Mouse (Mus musculus) hindbrain, embryonic 13.5 days (tissue): ENCODE measurements around the gene Tmem92. TPM values are rescaled to one million over a fixed set of nuclear protein-coding genes. Genes with fewer than 3 reads are reported as not detected.
"Not testable (repeated sequence)": the region's sequence is repeated elsewhere in the genome, so short reads cannot be mapped to it uniquely, and the experiment has no call there.

ENCODE experiments used
- ATAC-seq: fragments of 200-750 bp; cut with Nextera tagmentation; 2 replicates; pipeline ENCODE4 v1.8.0; 2017; ENCODE audit warnings: moderate TSS enrichment; ENCODE audit not compliant: low FRiP score
- H3K27ac ChIP-seq: fragments of 300-500 bp; sonication (generic); 2 replicates; pipeline ENCODE4 v1.5.1; 2015; ENCODE audit warnings: inconsistent platforms, mild to moderate bottlenecking, moderate library complexity
- H3K27me3 ChIP-seq: fragments of 300-500 bp; sonication (generic); 2 replicates; pipeline ENCODE4 v1.6.1; 2015; ENCODE audit warnings: mild to moderate bottlenecking, inconsistent platforms
- H3K36me3 ChIP-seq: fragments of 300-500 bp; sonication (generic); 2 replicates; pipeline ENCODE4 v1.6.1; 2015; ENCODE audit warnings: mild to moderate bottlenecking, inconsistent platforms
- H3K4me1 ChIP-seq: fragments of 300-500 bp; sonication (generic); replicated peaks from 2 replicates; pipeline ENCODE4 v1.6.1; 2015; ENCODE audit warnings: inconsistent platforms
- H3K4me2 ChIP-seq: fragments of 300-500 bp; sonication (generic); 2 replicates; pipeline ENCODE4 v1.6.1; 2015; ENCODE audit warnings: inconsistent platforms, mild to moderate bottlenecking, moderate library complexity
- H3K4me3 ChIP-seq: fragments of 300-500 bp; sonication (generic); 2 replicates; pipeline ENCODE4 v1.5.1; 2015; ENCODE audit warnings: mild to moderate bottlenecking, inconsistent platforms
- H3K9ac ChIP-seq: fragments of 300-500 bp; sonication (generic); 2 replicates; pipeline ENCODE4 v1.6.1; 2015; ENCODE audit warnings: mild to moderate bottlenecking, inconsistent platforms
- H3K9me3 ChIP-seq: fragments of 300-500 bp; sonication (generic); 2 replicates; pipeline ENCODE4 v1.6.1; 2016; ENCODE audit warnings: inconsistent platforms
- WGBS: fragments of 180-500 bp; shearing (Covaris S2); methylation state at CpG from one replicate; pipeline ENCODE4 v1.1.7; 2015; 5-methylcytosine and 5-hydroxymethylcytosine counted together
- polyA plus RNA-seq: library from polyadenylated mRNA; unstranded; fragments of >200 nt; fragmentation: Nextera tagmentation; extraction: Ambion mirVana; gene quantifications from 2 replicates; pipeline ENCODE4 v1.2.1, GENCODE M21; 2015

The Tmem92 gene
- not detected in 2 replicates for polyA plus RNA-seq

DNA sequence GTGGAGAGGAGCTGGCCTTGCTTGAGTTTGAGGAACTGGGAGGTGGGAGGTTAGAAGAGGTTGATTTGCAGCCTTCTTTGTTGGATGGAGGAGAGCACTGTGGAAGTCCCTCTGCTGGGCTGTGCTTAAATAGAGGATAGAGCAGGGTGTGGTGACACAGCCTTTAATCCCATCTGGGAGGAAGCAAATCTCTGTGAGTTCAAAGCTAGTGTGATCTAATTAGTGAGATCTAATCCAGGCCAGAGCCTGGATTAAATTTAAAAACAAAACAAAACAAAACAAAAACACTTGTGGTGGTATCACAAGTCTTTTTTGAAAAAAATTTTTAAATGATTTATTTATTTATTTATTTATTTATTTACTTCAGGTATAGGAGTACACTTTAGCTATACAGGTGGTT, at the start of gene Tmem92:
Gene Tmem92 (minus strand): TSS at position 101 of the 400 bp plus-strand sequence.
- ATAC-seq: no peak
- H3K27me3 ChIP-seq: 0 out of 2 replicates have a peak, but pooled peaks cover 2% of the 10 kb centered on the region
- no peaks in the 10 kb centered on the region for H3K36me3 ChIP-seq
- H3K27ac ChIP-seq: no peak within 1 kb of the TSS
- H3K4me2 ChIP-seq: no peak within 1 kb of the TSS
- H3K9me3 ChIP-seq: no peaks in the 10 kb centered on the region
- H3K4me1 ChIP-seq: no peaks in the 10 kb centered on the region
- no peak within 1 kb of the TSS for H3K9ac ChIP-seq
- H3K4me3 ChIP-seq: no peak within 1 kb of the TSS

DNA sequence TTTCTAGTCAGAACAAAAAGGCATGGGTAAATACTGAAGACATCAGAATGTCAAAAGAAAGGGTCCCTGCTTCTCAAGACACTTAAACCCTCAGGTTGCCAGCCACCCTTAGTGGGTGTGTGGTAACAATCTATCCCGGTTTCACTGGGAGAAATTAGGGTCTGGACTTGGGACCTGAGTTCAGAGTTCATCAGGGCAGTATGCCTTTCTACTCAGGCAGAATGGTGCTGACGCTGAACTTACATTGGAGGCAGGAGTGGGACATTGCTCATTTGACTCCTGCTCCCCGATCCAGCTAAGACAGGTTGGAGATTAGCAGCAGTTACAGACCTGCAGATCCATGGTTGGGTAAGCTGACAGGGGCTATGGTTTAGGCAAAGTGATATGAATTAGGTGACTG, 46.5 kb upstream of the Tmem92 start:
- Histone ChIP-seq H3K27me3 (no peaks in the 10 kb centered on the region), H3K9me3 (no peaks in the 10 kb centered on the region), H3K4me2 (no peak overlapping the region), H3K9ac (no peak overlapping the region), H3K4me3 (no peak overlapping the region), H3K4me1 (no peaks in the 10 kb centered on the region), H3K36me3 (no peaks in the 10 kb centered on the region), H3K27ac (no peak overlapping the region)
- no peak for ATAC-seq
- WGBS: 76% methylated on average over 3 of the region's 3 CpGs

- H3K4me3 ChIP-seq, H3K36me3 ChIP-seq, H3K27me3 ChIP-seq, H3K9ac ChIP-seq, H3K9me3 ChIP-seq, H3K27ac ChIP-seq, ATAC-seq, H3K4me2 ChIP-seq, H3K4me1 ChIP-seq: not testable (repeated sequence)
These were observed 36.9 kb upstream of the Tmem92 start for GRCm38 (mm10) chr11:94819427-94819826.

DNA sequence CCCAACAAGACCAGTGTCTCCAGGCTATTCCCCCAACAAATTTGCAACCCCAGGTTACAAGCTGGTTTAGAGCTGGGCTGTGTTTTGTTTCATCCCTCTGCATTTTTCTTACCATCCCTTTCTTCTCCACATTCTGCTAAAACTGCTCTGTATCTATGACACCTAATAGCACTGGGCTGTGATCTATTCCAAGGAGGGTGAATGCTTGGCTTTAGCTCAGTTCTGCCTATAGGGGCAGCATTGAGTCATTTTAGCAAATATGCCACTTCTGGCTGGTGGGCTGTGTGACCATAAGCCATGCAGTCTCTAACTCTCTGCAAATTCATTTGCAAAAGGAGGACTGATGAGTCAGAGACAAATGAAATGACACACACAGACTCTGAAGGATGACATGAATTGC, 36.4 kb upstream of the Tmem92 start:
- H3K4me2 ChIP-seq, H3K27me3 ChIP-seq, H3K4me1 ChIP-seq, H3K9me3 ChIP-seq, H3K4me3 ChIP-seq, H3K36me3 ChIP-seq, H3K27ac ChIP-seq, H3K9ac ChIP-seq, ATAC-seq: not testable (repeated sequence)

DNA sequence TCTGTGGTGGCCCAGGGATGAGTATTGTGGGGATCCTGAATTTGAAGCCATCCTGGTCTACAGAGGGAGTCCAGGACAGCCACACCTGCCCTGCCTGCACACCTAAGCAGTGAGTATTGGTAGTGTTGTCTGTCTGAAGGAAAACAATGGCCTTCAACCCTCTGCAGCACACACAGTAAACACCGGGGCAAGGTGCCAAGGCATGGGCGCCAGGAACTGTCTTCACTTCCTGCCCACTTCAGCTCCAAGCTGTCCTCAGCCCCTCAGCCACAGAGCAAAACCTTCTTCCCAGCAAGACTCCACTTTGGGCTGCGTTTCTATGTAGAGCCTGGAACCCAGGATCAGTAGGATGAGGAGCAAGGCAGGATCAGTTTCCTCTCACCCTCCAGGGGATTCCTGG, 29.0 kb upstream of the Tmem92 start:
- H3K4me3 ChIP-seq, H3K9me3 ChIP-seq, H3K27ac ChIP-seq, ATAC-seq, H3K9ac ChIP-seq, H3K36me3 ChIP-seq, H3K27me3 ChIP-seq, H3K4me2 ChIP-seq, H3K4me1 ChIP-seq: not testable (repeated sequence)
- 74% methylated on average over 3 of the region's 3 CpGs for WGBS

DNA sequence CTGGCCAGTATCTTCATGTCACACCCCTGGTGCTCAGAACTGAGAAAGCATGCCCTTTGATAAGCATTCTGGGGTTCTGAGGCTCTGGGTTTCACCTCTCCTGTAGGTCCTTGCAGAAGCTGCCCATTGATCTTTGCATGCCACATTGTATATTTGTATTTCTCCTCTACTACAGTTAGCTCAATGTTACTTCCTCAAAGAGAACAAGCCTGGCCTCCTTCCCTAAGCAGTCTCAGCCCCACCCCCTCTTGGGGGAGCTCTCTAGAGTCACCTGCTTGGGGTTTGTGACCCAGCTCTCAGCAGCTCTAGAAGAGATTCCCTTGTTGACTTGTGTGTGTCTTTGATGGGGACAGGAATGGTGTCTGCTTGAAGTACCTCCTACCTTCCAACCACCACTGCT, 9.2 kb upstream of the Tmem92 start:
- no peak overlapping the region for H3K9ac ChIP-seq
- H3K27me3 ChIP-seq: 0 out of 2 replicates have a peak, but pooled peaks cover 3% of the 10 kb centered on the region

DNA sequence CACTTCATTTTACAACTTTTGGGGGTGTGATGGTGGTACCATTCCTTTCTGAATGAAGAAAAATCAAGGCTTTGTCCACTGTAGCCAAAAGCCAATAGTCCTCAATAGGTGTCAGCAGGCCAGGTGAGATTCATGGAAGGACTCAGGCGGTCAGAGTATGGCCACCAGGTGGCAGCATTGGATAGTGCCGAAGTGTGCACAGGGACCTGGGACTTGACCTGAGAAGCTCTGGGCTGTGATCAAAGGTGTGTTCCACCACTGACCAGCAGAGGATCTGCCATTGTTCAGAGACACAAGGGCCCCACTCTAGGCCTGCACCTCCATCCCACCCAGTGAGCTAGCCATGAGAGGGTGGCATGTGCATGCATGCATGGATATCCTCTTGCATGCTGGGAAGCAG, 2.7 kb upstream of the Tmem92 start:
- H3K27ac ChIP-seq: no peak overlapping the region
- H3K27me3 ChIP-seq: no peaks in the 10 kb centered on the region
- H3K4me2 ChIP-seq: no peak overlapping the region
- no peaks in the 10 kb centered on the region for H3K4me1 ChIP-seq
- H3K9me3 ChIP-seq: no peaks in the 10 kb centered on the region
- 13% methylated on average over 2 of the region's 2 CpGs for WGBS
- H3K9ac ChIP-seq: no peak overlapping the region
- H3K4me3 ChIP-seq: no peak overlapping the region
- no peaks in the 10 kb centered on the region for H3K36me3 ChIP-seq
- no peak for ATAC-seq

More for the DNA sequence above, 9.2 kb upstream of the Tmem92 start:
- Histone ChIP-seq H3K27ac (no peak overlapping the region), H3K4me2 (no peak overlapping the region), H3K4me1 (no peaks in the 10 kb centered on the region), H3K36me3 (no peaks in the 10 kb centered on the region), H3K4me3 (no peak overlapping the region), H3K9me3 (no peaks in the 10 kb centered on the region)
- ATAC-seq: no peak

DNA sequence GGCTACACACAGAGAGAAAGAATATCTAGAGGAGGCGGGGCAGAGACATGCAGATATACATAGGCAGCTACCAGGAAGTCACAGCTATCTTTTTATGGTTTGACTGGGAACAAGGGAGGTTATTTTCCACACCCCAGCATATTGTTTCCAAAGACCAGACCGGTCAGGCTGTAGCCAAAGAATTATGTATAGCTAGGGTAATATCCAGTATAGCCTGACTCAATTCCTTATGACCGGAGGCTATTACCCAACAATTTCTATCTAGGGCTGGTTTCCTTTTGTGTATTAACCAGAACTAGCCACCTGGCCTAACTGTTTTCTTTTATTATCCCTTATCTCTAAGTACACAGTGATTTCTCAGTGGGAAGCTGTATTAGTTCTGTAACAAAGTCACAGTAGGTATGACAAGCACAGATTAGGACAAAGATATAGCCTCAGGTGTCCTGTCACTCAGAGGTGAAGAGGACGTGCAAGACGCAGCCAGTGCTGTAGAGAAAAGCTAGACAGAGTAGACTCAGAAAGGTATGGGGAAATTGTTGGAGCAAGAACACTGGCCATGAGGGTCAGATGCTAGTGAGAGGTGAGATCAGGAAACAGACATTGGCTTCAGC, 7.5 kb downstream of the Tmem92 start:
- H3K27me3 ChIP-seq: 0 out of 2 replicates have a peak, but pooled peaks cover 8% of the 10 kb centered on the region
- 91% methylated on average over 5 of the region's 5 CpGs for WGBS
- no peaks in the 10 kb centered on the region for H3K36me3 ChIP-seq
- H3K4me1 ChIP-seq: no peaks in the 10 kb centered on the region
- H3K9ac ChIP-seq: no peak overlapping the region
- ATAC-seq: no peak
- no peak overlapping the region for H3K4me2 ChIP-seq
- no peak overlapping the region for H3K4me3 ChIP-seq
- H3K27ac ChIP-seq: no peak overlapping the region
- H3K9me3 ChIP-seq: no peaks in the 10 kb centered on the region

DNA sequence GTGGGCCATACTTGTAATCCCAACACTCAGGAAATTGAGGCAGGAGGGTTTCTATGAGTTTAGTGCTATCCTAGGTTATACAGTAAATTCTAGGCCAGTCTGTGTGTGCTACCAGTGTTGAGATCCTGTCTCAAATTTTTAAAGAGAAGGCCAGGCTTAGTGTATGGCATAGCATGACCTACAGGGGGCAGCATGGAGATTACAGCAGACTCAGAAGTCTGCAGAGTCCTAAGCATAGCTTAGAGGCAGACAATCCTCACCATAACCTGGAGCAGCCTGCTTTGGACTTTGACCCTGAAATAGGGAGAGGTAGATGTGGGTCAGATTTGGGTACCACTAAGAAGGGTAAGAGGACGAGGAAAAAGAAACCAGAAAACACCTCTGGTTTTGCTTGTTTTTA, 8.7 kb downstream of the Tmem92 start:
- no peak overlapping the region for H3K4me2 ChIP-seq

DNA sequence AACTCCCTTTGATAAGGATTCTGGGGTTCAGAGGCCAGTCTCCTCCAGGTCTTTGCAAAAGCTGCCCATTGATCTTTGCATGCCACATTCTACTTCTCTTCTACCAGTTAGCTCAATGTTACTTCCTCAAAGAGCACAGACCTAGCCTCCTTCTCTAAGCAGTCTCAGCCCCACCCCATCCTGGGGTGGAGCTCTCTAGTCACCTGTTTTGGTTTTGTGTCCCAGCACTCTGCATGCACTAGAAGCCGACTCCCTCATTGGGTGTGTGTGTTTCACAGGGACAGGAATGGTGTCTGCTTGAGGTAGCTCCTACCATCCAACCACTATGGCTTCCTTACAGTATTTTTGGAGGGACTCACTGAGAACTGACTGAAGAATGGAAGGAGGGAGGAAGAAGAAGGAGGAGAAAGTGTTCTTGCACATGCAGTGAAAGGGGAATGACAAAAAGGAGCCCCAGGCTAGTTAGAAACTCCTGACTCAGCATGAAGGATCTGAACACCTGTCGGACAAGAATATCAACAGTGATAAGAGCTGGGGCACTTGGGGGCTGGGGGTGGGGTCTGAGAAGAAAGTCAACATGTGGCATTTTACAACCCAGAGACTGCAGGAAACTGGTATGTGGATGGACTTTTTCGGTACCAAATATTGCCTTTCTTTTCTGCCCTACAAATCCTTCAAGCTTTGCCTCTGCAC, 10.0 kb downstream of the Tmem92 start:
- no peak overlapping the region for H3K27ac ChIP-seq
- ATAC-seq: no peak
- H3K4me3 ChIP-seq: no peak overlapping the region
- no peak overlapping the region for H3K9ac ChIP-seq
- no peaks in the 10 kb centered on the region for H3K9me3 ChIP-seq
- H3K4me2 ChIP-seq: no peak overlapping the region
- H3K27me3 ChIP-seq: 0 out of 2 replicates have a peak, but pooled peaks cover 5% of the 10 kb centered on the region
- H3K36me3 ChIP-seq: no peaks in the 10 kb centered on the region
- no peaks in the 10 kb centered on the region for H3K4me1 ChIP-seq
- 88% methylated on average over 3 of the region's 3 CpGs for WGBS

More for the DNA sequence above, 8.7 kb downstream of the Tmem92 start:
- Histone ChIP-seq H3K4me3 (no peak overlapping the region), H3K9ac (no peak overlapping the region), H3K9me3 (no peaks in the 10 kb centered on the region), H3K27ac (no peak overlapping the region), H3K36me3 (no peaks in the 10 kb centered on the region), H3K27me3 (0 out of 2 replicates have a peak, but pooled peaks cover 8% of the 10 kb centered on the region), H3K4me1 (no peaks in the 10 kb centered on the region)
- WGBS: 83% methylated on average over 1 of the region's 1 CpGs
- ATAC-seq: no peak

- H3K4me2 ChIP-seq: no peak overlapping the region
- H3K27ac ChIP-seq: no peak overlapping the region
- no peak overlapping the region for H3K4me3 ChIP-seq
- no peaks in the 10 kb centered on the region for H3K9me3 ChIP-seq
- H3K9ac ChIP-seq: no peak overlapping the region
- WGBS: 100% methylated on average over 2 of the region's 2 CpGs
- no peaks in the 10 kb centered on the region for H3K27me3 ChIP-seq
- H3K36me3 ChIP-seq: no peaks in the 10 kb centered on the region
- ATAC-seq: no peak
- H3K4me1 ChIP-seq: no peaks in the 10 kb centered on the region
These were observed 15.3 kb downstream of the Tmem92 start for GRCm38 (mm10) chr11:94767241-94767640.

DNA sequence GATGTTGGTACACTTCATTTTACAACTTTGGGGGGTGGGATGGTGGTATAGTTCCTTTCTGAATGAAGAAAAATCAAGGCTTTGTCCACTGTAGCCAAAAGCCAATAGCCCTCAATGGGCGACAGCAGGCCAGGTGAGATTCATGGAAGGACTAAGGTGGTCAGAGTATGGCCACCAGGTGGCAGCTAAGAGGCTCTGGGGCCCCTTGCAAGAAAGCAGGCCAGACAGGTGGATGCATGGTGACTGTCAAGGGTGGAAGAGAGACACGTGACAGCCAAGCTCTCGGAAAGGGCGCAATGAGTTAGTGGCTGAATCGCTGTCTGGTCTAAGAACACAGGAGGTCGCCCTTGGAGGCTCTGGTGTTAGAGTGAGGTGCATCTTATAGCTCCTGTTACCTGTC, 19.7 kb downstream of the Tmem92 start:
- Histone ChIP-seq H3K4me1 (no peaks in the 10 kb centered on the region), H3K4me3 (no peak overlapping the region), H3K27ac (no peak overlapping the region), H3K27me3 (no peaks in the 10 kb centered on the region), H3K36me3 (no peaks in the 10 kb centered on the region), H3K4me2 (no peak overlapping the region), H3K9me3 (no peaks in the 10 kb centered on the region), H3K9ac (no peak overlapping the region)
- WGBS: 38% methylated on average over 6 of the region's 6 CpGs
- ATAC-seq: no peak

DNA sequence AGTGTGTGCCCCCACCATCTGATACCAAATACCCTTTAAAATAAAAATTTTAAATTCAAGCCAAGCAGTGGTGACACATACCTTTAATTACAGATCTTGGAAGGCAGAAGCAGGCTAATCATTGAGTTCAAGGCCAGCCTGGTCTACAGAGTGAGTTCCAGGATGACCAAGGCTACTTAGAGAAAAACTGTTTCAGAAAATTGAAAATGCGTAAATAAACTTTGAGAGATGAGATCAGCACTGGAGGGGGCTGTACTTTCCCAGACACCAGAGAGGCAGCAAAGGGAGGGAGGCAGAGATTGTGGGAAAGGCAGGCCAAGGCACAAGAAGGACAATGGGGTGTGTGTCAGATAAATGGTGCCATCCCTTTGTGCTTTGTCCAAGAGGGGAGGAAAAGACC, 20.2 kb downstream of the Tmem92 start:
- Histone ChIP-seq H3K27ac (no peak overlapping the region), H3K36me3 (no peaks in the 10 kb centered on the region), H3K4me3 (no peak overlapping the region), H3K4me2 (no peak overlapping the region), H3K27me3 (no peaks in the 10 kb centered on the region), H3K9ac (no peak overlapping the region), H3K9me3 (no peaks in the 10 kb centered on the region), H3K4me1 (no peaks in the 10 kb centered on the region)
- 88% methylated on average over 1 of the region's 1 CpGs for WGBS
- ATAC-seq: no peak
